Mouse (Mus musculus) cerebellum, adult 2 months (tissue): ENCODE measurements at regions not wholly inside any gene's neighbourhood (a gene's known extent, or its start where the extent isn't known, plus 50 kb on each side); places are given as distances from the start of the nearest gene placed in this dataset.

ENCODE experiments used
- CTCF ChIP-seq: fragments of 200-500 bp; IDR thresholded peaks from 2 replicates; pipeline ENCODE4 v1.5.1; 2011; ENCODE audit warnings: low read depth, mild to moderate bottlenecking, control low read depth, low read length, moderate library complexity, borderline replicate concordance; ENCODE audit not compliant: insufficient read depth
- POLR2A ChIP-seq: fragments of 200-500 bp; IDR thresholded peaks from 2 replicates; pipeline ENCODE4 v1.6.1; 2011; ENCODE audit warnings: low read length, control low read depth, borderline replicate concordance; ENCODE audit not compliant: insufficient read depth

GRCm38 (mm10) chr11:111227305-111227704, 161.3 kb downstream of the Kcnj2 start:
- TF ChIP-seq CTCF (no peak), POLR2A (no peak)
